Mouse (Mus musculus) heart, embryonic 14.5 days (tissue): Measurements from ENCODE around the gene Dtnb. TPM values are rescaled to one million over a fixed set of nuclear protein-coding genes. Genes with fewer than 3 reads are reported as not detected.

ENCODE experiments used
- ATAC-seq: fragments of 200-750 bp; cut with Nextera tagmentation; 2 replicates; pipeline ENCODE4 v1.8.0; 2017; ENCODE audit warnings: low read depth, moderate TSS enrichment; ENCODE audit not compliant: insufficient number of reproducible peaks, insufficient read depth, low FRiP score
- H3K27ac ChIP-seq, 2 experiments: fragments of 200-500 bp in 1 of 2; fragments of 300-500 bp in 1 of 2; sonication (generic) in 1 of 2; replicated peaks in 1 of 2; 2 replicates each; pipeline ENCODE4 v1.5.1; 2012 to 2014; ENCODE audit warnings: low read depth in 2 of 2, low read length in 2 of 2, control low read depth in 1 of 2, mild to moderate bottlenecking in 1 of 2, mixed read lengths in 1 of 2; ENCODE audit not compliant: control insufficient read depth in 1 of 2, insufficient read depth in 1 of 2
- H3K27me3 ChIP-seq: fragments of 300-500 bp; sonication (generic); 2 replicates; pipeline ENCODE4 v1.6.1; 2014; ENCODE audit warnings: mild to moderate bottlenecking, low read length, control low read depth; ENCODE audit not compliant: control insufficient read depth, insufficient read depth
- H3K36me3 ChIP-seq: fragments of 300-500 bp; sonication (generic); 2 replicates; pipeline ENCODE4 v1.6.1; 2014; ENCODE audit warnings: mild to moderate bottlenecking, control low read depth, low read length, mixed read lengths; ENCODE audit not compliant: control insufficient read depth, insufficient read depth
- H3K4me1 ChIP-seq, 2 experiments: fragments of 200-500 bp in 1 of 2; fragments of 300-500 bp in 1 of 2; sonication (generic) in 1 of 2; 2 replicates each; pipeline ENCODE4 v1.6.1; 2012 to 2014; ENCODE audit warnings: low read length in 2 of 2, control low read depth in 1 of 2, mixed read lengths in 1 of 2; ENCODE audit not compliant: control insufficient read depth in 2 of 2, insufficient read depth in 2 of 2
- H3K4me2 ChIP-seq: fragments of 300-500 bp; sonication (generic); 2 replicates; pipeline ENCODE4 v1.6.1; 2014; ENCODE audit warnings: mild to moderate bottlenecking, low read length
- H3K4me3 ChIP-seq, 2 experiments: fragments of 200-500 bp in 1 of 2; fragments of 300-500 bp in 1 of 2; sonication (generic) in 1 of 2; 2 replicates each; pipeline ENCODE4 v1.5.1; 2012 to 2014; ENCODE audit warnings: low read length in 2 of 2, mild to moderate bottlenecking in 2 of 2, control low read depth in 1 of 2, low read depth in 1 of 2, moderate library complexity in 1 of 2; ENCODE audit not compliant: control insufficient read depth in 1 of 2, insufficient read depth in 1 of 2
- H3K9ac ChIP-seq: fragments of 300-500 bp; sonication (generic); 2 replicates; pipeline ENCODE4 v1.6.1; 2014; ENCODE audit warnings: mild to moderate bottlenecking, low read length
- H3K9me3 ChIP-seq: fragments of 300-500 bp; sonication (generic); 2 replicates; pipeline ENCODE4 v1.6.1; 2016; ENCODE audit warnings: low read length, control low read depth; ENCODE audit not compliant: control insufficient read depth
- WGBS: fragments of 180-500 bp; shearing (Covaris S2); extraction: QIAGEN DNeasy Blood & Tissue Kit; methylation state at CpG from one replicate; pipeline ENCODE4 v1.1.7; 2014; 5-methylcytosine and 5-hydroxymethylcytosine counted together
- polyA plus RNA-seq: library from polyadenylated mRNA; unstranded; fragments of >200 nt; fragmentation: Nextera tagmentation; extraction: Ambion mirVana; gene quantifications from 2 replicates; pipeline ENCODE4 v1.2.1, GENCODE M21; 2014

Gene Dtnb
- polyA plus RNA-seq, 1 experiment from 2014 or later: 19.6 TPM

GRCm38 (mm10) chr12:3618144-3619020 is 46.2 kb downstream of the Dtnb start:
- no peak for ATAC-seq
- Histone ChIP-seq H3K4me3 (no peak overlapping the region), H3K9me3 (no peaks in the 10 kb centered on the region), H3K36me3 (no peaks in the 10 kb centered on the region), H3K27ac (no peak overlapping the region), H3K4me1 (no peaks in the 10 kb centered on the region), H3K9ac (no peak overlapping the region), H3K27me3 (no peaks in the 10 kb centered on the region), H3K4me2 (no peak overlapping the region)
- WGBS: 85% methylated on average over 7 of the region's 7 CpGs

DNA sequence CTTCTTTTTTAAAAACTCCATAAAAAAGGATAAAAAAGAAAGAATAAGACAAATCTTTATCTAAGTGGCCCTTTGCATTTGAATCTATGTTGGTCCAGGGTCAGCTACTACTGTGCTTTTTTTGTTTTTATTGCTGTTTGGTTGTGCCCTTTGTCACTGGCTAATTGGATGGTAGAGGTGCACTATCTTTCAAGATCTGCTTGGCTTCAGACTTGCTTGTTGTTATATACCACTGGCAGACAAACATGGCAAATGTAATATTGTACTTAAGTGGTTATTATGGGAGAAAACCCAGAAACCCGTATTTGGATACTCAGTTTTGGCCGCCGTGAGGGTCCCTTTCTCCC is 46.8 kb downstream of the Dtnb start:
- Histone ChIP-seq H3K27me3 (no peaks in the 10 kb centered on the region), H3K4me3 (no peak overlapping the region), H3K36me3 (no peaks in the 10 kb centered on the region), H3K9ac (no peak overlapping the region), H3K4me2 (no peak overlapping the region), H3K9me3 (no peaks in the 10 kb centered on the region), H3K27ac (no peak overlapping the region), H3K4me1 (no peaks in the 10 kb centered on the region)
- ATAC-seq: no peak
- 91% methylated on average over 3 of the region's 3 CpGs for WGBS

DNA sequence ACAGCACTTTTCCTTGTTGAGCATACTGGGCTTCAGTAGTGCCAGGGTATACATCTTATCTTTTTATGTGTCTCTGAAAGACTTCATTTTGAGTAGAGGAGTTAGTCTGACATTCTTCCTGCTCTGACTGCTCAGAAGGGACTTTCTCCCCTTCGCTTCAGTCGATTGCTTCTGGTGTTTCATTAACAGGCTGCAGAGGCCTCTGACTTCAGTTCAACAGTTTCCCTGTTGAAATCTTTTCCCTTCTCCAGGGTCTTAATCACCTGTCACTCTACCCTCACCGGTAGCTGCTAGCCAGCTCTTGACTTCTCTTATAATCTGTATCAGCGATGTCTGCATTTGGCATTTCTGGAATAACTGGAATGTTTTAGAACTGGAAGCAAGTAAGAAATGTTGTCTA is 54.7 kb downstream of the Dtnb start:
- no peaks in the 10 kb centered on the region for H3K27me3 ChIP-seq
- WGBS: 35% methylated on average over 4 of the region's 4 CpGs
- no peaks in the 10 kb centered on the region for H3K9me3 ChIP-seq
- H3K4me1 ChIP-seq: peaks cover 0 to 7% of the 10 kb centered on the region in 2 experiments; a peak in 3 of 4 replicates
- ATAC-seq: no peak
- no peak overlapping the region for H3K9ac ChIP-seq
- no peak overlapping the region for H3K4me3 ChIP-seq
- no peaks in the 10 kb centered on the region for H3K36me3 ChIP-seq
- no peak overlapping the region for H3K4me2 ChIP-seq
- H3K27ac ChIP-seq: no peak overlapping the region

- no peak overlapping the region for H3K27ac ChIP-seq
- H3K4me1 ChIP-seq: 0 out of 4 replicates have a peak, but pooled peaks cover 0 to 2% of the 10 kb centered on the region in 2 experiments
- no peak for ATAC-seq
- no peaks in the 10 kb centered on the region for H3K9me3 ChIP-seq
- H3K4me3 ChIP-seq: no peak overlapping the region
- no peaks in the 10 kb centered on the region for H3K27me3 ChIP-seq
- WGBS: 30% methylated on average over 3 of the region's 3 CpGs
- no peak overlapping the region for H3K4me2 ChIP-seq
- no peak overlapping the region for H3K9ac ChIP-seq
- H3K36me3 ChIP-seq: no peaks in the 10 kb centered on the region
Measured at GRCm38 (mm10) chr12:3641931-3642330, 69.8 kb downstream of the Dtnb start.

DNA sequence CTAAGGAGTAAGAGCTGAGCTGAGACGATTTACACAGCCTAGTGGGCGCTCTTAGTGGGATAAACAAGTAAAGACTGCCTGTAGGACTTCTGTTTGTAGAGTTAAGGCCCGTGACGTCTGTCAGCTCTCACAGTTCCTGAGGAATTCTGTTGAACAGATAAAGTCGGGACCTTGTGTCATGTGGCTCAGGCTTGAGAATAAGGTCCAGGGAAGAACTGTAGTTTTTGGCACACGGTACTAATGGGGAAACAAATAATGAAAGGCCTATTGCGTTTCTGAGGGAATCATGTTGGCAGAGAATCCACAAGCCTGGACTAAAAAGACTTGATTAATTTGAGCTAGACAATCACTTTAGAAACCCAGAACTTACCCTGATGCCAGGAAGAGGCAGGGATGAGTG is 84.6 kb downstream of the Dtnb start:
- no peaks in the 10 kb centered on the region for H3K27me3 ChIP-seq
- no peak overlapping the region for H3K4me3 ChIP-seq
- H3K4me2 ChIP-seq: no peak overlapping the region
- H3K4me1 ChIP-seq: peaks cover 0 to 13% of the 10 kb centered on the region in 2 experiments; a peak in 2 of 4 replicates
- H3K27ac ChIP-seq: no peak overlapping the region
- H3K36me3 ChIP-seq: no peaks in the 10 kb centered on the region
- no peak overlapping the region for H3K9ac ChIP-seq
- 0 out of 2 replicates have a peak, but pooled peaks have one; percentile 54 for ATAC-seq
- WGBS: 47% methylated on average over 7 of the region's 7 CpGs
- H3K9me3 ChIP-seq: no peaks in the 10 kb centered on the region

DNA sequence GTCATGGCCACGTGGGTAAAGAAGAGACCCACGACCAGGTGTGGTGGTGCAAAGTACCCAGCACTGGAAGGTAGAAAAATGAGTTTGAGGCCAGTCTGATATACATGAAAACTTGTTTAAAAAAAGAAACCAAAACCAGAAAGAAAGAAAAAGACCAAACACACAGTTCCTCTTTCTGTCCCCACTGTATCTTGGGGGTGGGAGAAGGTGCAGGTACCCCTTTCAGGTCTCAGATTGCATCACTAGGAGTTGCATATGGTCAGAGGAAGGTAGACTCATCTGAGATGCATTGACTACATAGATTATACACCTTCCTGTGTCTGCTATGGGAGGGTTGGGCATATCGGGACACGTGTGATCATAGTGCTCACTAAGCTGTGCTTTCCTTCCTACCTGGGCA is 85.1 kb downstream of the Dtnb start:
- Histone ChIP-seq H3K27me3 (no peaks in the 10 kb centered on the region), H3K36me3 (no peaks in the 10 kb centered on the region), H3K4me2 (no peak overlapping the region), H3K4me3 (no peak overlapping the region), H3K9ac (no peak overlapping the region), H3K9me3 (no peaks in the 10 kb centered on the region), H3K27ac (no peak overlapping the region), H3K4me1 (peaks cover 0 to 13% of the 10 kb centered on the region in 2 experiments; a peak in 2 of 4 replicates)
- no peak for ATAC-seq
- 87% methylated on average over 4 of the region's 4 CpGs for WGBS

DNA sequence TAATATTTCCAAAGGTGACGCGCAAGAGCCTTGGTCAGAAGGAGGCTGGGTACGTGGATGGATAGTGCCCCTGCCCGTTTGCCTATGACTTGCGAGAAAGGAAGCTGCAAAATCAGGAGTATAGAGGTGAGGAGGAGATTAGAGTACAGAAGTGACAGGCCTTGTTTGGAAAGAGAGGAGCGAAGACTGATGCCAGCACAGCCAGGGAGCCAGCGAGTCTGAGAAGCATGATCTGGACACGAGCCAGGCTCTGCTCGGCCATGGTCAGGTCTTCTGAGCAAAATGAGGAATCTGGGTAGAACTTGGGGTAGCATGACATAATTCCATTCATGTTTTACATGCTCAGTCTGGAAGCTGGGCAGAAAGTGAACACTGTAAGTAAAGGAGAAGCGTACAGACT is 85.6 kb downstream of the Dtnb start:
- Histone ChIP-seq H3K4me1 (peaks cover 0 to 13% of the 10 kb centered on the region in 2 experiments; a peak in 2 of 4 replicates), H3K27ac (no peak overlapping the region), H3K27me3 (no peaks in the 10 kb centered on the region), H3K9me3 (no peaks in the 10 kb centered on the region), H3K9ac (no peak overlapping the region), H3K4me3 (no peak overlapping the region), H3K4me2 (no peak overlapping the region), H3K36me3 (no peaks in the 10 kb centered on the region)
- ATAC-seq: no peak
- 48% methylated on average over 10 of the region's 10 CpGs for WGBS
